Mouse (Mus musculus): Measurements from ENCODE around the gene Pik3r2. TPM values are rescaled to one million over a fixed set of nuclear protein-coding genes. Genes with fewer than 3 reads are reported as not detected.

Pik3r2 gene
- polyA plus RNA-seq, 1 experiment from 2014 or later = 28.0 TPM

DNA sequence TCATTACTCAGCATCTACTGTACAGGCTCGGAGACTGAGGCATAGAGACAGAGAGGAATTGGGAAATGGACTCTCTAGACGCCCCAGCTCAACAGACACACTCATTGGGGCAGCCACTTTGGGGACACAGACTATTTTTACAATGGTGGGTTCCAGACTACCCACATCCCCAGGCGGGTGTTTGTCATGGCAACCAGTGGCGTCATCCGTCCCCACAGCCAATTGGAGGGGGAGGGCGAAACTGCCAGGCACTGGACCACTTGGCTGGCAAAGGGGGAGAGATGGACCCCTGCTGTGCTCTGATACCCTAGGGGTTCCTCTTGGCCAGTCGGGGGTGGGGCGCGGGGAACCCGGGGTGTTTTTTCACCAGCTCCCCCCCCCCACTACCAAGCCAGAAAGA, 24.1 kb upstream of the Pik3r2 start:
- 54% methylated on average over 10 of the region's 10 CpGs for WGBS
- H3K4me1 ChIP-seq (replicated peaks) = peaks cover 30% of the 10 kb centered on the region
- no peak for ATAC-seq (replicated peaks; ENCODE audit: insufficient number of reproducible peaks, insufficient read depth, low FRiP score, low read depth)
- H3K9ac ChIP-seq = no peak overlapping the region
- peaks cover 76% of the 10 kb centered on the region for H3K27me3 ChIP-seq
- no peaks in the 10 kb centered on the region for H3K9me3 ChIP-seq (replicated peaks)
- H3K36me3 ChIP-seq = no peaks in the 10 kb centered on the region
- H3K4me3 ChIP-seq = no peak overlapping the region
- no peak overlapping the region for H3K27ac ChIP-seq
- no peak overlapping the region for H3K4me2 ChIP-seq

DNA sequence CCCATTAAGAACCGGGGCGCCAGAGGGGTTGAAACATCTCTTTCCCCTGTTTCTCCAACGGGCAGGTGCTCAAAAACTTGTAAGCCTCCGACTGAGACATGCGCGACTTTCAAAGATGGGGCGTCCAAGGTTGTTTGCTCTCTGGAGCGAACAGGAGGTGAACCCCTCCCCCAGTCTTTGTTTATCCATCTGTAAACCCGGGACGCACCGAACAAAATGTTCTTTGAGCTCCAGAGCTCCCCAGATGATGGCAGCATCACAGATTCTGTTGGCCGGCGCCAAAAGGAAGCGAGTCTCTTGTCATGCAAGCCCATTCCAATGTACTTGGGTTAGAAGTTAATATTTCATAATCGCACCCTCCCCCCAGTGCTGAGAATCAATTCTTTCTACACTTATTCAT, 21.8 kb upstream of the Pik3r2 start:
- no peak for ATAC-seq (replicated peaks; ENCODE audit: insufficient number of reproducible peaks, insufficient read depth, low FRiP score, low read depth)
- H3K4me1 ChIP-seq (replicated peaks) = peaks cover 16% of the 10 kb centered on the region
- H3K36me3 ChIP-seq = no peaks in the 10 kb centered on the region
- peak overlapping the region; percentile 91 for H3K4me2 ChIP-seq
- peak overlapping the region; percentile 51; the same call in 1 of the 2 replicates for H3K9ac ChIP-seq
- H3K27ac ChIP-seq = no peak overlapping the region
- WGBS = 19% methylated on average over 15 of the region's 15 CpGs
- no peaks in the 10 kb centered on the region for H3K9me3 ChIP-seq (replicated peaks)
- peaks cover 71% of the 10 kb centered on the region for H3K27me3 ChIP-seq
- peak overlapping the region; percentile 60 for H3K4me3 ChIP-seq

DNA sequence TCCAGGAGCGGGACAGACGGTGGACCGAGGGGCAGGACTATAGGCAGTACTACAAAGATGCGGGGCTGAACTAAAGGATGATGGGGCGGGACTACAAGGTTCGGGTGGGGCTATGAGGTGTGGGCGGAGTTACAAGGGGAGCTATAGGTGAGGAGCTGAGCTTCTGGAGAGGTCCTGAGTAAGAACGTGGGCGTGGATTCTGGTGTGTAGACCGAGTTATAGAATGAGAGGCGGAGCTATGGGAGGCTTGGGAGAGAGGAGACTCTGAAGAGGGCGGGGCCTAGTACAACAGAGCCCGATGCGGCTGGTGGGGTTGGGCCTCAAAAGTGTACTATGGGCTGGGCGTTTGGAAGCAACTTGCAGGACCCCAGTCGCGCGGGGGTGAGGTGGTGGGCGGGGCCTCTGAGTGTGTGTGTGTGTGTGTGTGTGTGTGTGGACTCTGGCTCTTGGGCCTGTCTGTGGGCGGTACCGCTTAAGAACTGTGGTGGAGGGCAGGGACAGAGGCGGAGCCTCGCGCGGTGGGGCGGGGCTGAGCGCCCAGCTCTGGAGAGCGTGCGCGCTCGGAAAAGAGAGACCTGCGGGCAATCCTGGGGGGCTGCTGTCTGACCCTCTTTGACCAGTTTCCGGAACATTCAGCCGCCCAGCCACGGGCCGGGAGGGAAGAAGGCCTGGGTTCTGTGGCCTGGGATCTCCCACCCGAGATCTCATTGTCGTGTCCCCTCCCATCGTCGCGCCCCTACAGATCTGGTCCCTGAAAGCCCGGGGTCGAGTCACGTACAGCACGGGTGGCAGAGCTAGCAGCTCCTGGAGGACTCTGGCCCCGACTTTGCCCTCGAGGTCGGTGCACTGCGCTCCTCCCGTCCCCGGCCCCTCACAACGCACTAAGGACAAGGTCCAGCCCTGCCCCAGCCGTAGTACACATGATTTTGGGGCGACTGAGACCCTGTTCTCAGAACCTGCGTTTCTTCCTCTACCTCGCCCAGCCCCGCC, 20.9 kb upstream of the Pik3r2 start:
- H3K4me3 ChIP-seq = peak overlapping the region; percentile 60
- peaks cover 23% of the 10 kb centered on the region for H3K4me1 ChIP-seq (replicated peaks)
- peak; percentile 84 for ATAC-seq (replicated peaks; ENCODE audit: insufficient number of reproducible peaks, insufficient read depth, low FRiP score, low read depth)
- under 1% methylated on average over 57 of the region's 57 CpGs for WGBS
- 0 out of 2 replicates have a peak overlapping the region, but pooled peaks have one; percentile 14 for H3K27ac ChIP-seq
- H3K27me3 ChIP-seq = peaks cover 69% of the 10 kb centered on the region
- peak overlapping the region; percentile 91 for H3K4me2 ChIP-seq
- H3K9me3 ChIP-seq (replicated peaks) = no peaks in the 10 kb centered on the region
- peak overlapping the region; percentile 51 for H3K9ac ChIP-seq
- no peaks in the 10 kb centered on the region for H3K36me3 ChIP-seq

DNA sequence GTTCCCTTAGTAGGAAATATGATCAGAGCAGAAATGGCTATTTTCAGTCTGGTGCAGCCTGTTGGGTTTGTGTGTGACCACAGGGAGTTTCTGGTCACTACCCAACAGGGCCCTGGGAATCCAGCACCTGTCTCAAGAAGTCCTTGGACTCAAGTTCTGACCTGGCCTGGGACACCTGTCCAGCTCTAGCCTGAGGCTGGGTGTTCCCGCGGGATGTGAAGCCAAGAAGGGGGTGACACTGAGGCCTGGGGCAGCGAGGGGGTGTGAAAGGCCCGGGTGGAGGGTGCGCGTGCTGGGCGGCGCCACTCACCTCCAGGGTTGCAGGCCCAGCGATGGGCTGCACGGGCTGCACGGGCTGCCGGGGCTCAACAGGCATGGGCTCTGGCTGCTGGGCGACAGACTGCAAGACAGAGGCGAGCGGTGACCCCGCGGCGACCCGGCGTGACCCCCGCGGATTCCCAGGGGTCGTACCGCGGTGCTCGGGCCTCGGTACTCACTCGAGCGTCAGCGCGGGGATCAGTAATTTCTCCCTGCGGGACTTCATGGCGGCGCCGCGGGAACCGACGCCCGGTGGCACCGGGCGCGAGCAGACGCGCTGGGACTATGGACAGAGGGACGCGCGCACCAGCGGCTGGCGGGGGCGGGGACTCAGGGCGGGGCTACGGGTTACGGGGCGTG, 20.0 kb upstream of the Pik3r2 start:
- H3K27ac ChIP-seq = no peak overlapping the region
- no peaks in the 10 kb centered on the region for H3K36me3 ChIP-seq
- H3K9ac ChIP-seq = peak overlapping the region; percentile 57
- peaks cover 61% of the 10 kb centered on the region for H3K27me3 ChIP-seq
- no peak for ATAC-seq (replicated peaks; ENCODE audit: insufficient number of reproducible peaks, insufficient read depth, low FRiP score, low read depth)
- no peaks in the 10 kb centered on the region for H3K9me3 ChIP-seq (replicated peaks)
- peaks cover 27% of the 10 kb centered on the region for H3K4me1 ChIP-seq (replicated peaks)
- H3K4me2 ChIP-seq = peak overlapping the region; percentile 91
- peak overlapping the region; percentile 60 for H3K4me3 ChIP-seq
- 4% methylated on average over 54 of the region's 54 CpGs for WGBS

DNA sequence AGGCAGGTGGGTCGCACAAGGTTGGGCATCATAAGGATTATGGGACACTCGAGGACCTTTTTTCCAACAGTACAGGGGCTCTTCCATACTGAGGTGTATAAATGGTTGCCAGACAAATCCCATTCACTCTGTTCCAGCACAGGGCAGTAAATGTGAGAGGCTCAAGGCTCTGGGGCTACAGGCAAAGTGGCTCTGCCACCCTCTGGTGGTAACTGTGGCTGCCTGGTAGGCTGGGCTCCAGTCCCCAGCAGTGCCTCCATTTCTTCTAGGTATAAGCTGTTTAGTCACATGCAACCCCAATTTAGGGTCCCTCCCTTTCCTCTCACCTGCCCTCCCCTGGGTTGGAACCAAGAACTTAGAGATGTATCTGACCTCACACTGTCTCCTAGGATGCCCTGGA, 18.9 kb upstream of the Pik3r2 start:
- ATAC-seq (replicated peaks; ENCODE audit: insufficient number of reproducible peaks, insufficient read depth, low FRiP score, low read depth) = no peak

DNA sequence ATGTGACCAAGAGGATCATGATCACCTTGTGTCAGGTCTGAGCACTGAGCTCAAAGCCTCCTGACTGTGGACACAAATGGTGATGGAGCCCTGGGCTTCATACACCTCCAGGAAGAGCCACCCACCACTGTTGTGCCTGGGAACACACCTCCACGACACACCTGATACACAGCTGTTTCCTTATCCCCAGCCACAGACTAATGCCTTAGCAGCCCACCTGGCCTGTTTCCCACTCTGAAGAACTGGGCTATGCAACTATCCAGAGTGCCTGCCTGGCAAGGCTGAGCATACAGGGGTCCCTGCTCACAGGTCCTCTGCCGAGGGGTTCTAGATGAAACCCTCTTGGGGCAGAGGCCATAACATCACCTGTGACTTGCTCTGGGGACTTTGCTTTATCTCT, 17.7 kb upstream of the Pik3r2 start:
- no peak for ATAC-seq (replicated peaks; ENCODE audit: insufficient number of reproducible peaks, insufficient read depth, low FRiP score, low read depth)
- Histone ChIP-seq H3K4me1 (replicated peaks) (peaks cover 39% of the 10 kb centered on the region), H3K27me3 (peaks cover 41% of the 10 kb centered on the region), H3K36me3 (no peaks in the 10 kb centered on the region), H3K4me3 (no peak overlapping the region), H3K4me2 (no peak overlapping the region), H3K27ac (no peak overlapping the region), H3K9ac (no peak overlapping the region), H3K9me3 (replicated peaks) (no peaks in the 10 kb centered on the region)
- 70% methylated on average over 2 of the region's 2 CpGs for WGBS

More for the DNA sequence above, 18.9 kb upstream of the Pik3r2 start:
- Histone ChIP-seq H3K9me3 (replicated peaks) (no peaks in the 10 kb centered on the region), H3K4me2 (no peak overlapping the region), H3K27me3 (peaks cover 52% of the 10 kb centered on the region), H3K4me1 (replicated peaks) (peaks cover 39% of the 10 kb centered on the region), H3K27ac (no peak overlapping the region), H3K9ac (no peak overlapping the region), H3K4me3 (no peak overlapping the region), H3K36me3 (no peaks in the 10 kb centered on the region)
- WGBS = 81% methylated on average over 2 of the region's 2 CpGs

DNA sequence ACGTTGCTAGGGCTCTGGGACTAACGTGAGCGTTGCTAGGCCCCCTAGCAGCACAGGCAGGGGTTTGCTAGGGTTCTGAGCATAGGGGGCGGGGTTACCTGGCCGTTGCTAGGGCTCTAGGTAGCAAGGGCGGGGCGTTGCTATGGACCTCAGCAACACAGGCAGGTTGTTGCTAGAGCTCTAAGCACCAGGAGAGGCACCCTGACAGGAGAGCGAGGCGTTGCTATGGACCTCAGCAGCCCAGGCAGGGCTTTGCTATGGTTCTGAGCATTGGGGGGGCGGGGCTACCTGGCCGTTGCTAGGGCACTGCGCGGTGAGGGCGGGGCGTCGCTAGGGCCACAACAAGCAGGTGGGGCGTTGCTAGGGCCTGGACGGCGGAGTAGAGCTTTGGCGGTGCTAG, 16.2 kb upstream of the Pik3r2 start:
- under 1% methylated on average over 20 of the region's 20 CpGs for WGBS
- Histone ChIP-seq H3K27ac (peak overlapping the region; percentile 41; the same call in 1 of the 2 replicates), H3K27me3 (peaks cover 25% of the 10 kb centered on the region)

DNA sequence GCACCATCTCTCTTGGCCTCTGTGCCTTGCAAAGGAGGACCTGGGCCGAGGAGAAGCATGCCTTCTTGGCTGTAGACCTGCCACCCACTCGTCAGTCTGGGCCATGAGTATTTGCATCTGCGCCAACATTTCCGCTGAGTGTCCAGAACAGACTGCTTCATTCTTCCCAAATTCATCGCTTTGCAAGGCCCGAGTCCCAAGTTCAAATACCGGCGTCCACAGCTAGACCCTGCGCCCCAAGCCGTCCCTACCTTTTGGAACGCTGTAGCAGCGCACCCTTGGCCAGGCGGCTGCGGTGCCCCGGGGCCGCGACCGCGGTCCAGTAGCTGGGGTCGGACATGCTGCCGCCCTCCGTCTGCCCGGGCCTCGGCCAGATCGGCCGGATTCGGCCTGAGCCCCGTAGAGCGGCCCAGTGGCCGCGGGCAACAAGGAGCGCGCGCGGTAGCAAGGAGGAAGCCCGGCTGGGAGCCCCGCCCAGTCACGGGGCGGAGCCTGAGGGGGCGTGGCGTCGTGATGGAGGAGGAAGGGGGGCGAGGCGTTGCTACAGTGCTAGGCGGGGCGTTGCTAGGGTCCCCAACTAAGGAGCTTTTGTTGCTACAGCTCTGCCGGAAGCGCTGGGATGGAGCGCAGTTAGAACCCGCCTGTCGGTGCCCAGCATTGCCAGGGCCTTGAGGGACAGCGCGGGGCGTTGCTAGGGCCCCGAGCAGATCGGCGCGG, 15.6 kb upstream of the Pik3r2 start:
- ATAC-seq (replicated peaks; ENCODE audit: insufficient number of reproducible peaks, insufficient read depth, low FRiP score, low read depth) = peak; percentile 82
- 0 out of 2 replicates have a peak, but pooled peaks cover 3% of the 10 kb centered on the region for H3K36me3 ChIP-seq

More for the DNA sequence above, 16.2 kb upstream of the Pik3r2 start:
- peaks cover 44% of the 10 kb centered on the region for H3K4me1 ChIP-seq (replicated peaks)
- no peaks in the 10 kb centered on the region for H3K9me3 ChIP-seq (replicated peaks)
- no peaks in the 10 kb centered on the region for H3K36me3 ChIP-seq
- H3K4me3 ChIP-seq = peak overlapping the region; percentile 74
- ATAC-seq (replicated peaks; ENCODE audit: insufficient number of reproducible peaks, insufficient read depth, low FRiP score, low read depth) = peak; percentile 21
- peak overlapping the region; percentile 88 for H3K4me2 ChIP-seq
- H3K9ac ChIP-seq = no peak overlapping the region

DNA sequence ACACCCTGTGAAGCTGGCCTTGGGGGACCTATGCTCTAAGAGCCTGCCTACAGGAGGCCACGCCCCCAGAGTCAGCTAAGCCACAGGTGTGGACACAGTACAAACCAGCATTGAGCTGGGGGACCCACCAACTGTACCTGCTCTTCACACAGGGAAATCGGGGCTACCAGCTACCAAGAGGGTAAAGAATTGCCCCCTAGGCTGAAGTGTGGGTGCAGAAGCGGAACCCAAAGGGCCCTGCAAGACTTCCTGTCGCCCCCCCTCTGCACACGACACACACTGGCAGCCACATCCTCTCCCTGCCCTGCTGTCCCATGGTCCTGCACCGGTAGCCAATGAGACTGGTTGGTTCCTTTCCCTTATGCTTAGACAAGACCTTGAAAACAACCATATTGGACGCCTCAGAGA, 14.8 kb upstream of the Pik3r2 start:
- peaks cover 35% of the 10 kb centered on the region for H3K4me1 ChIP-seq (replicated peaks)
- H3K27ac ChIP-seq = no peak overlapping the region
- 68% methylated on average over 7 of the region's 7 CpGs for WGBS
- no peaks in the 10 kb centered on the region for H3K9me3 ChIP-seq (replicated peaks)
- peak overlapping the region; percentile 74 for H3K4me3 ChIP-seq
- H3K36me3 ChIP-seq = peaks cover 11% of the 10 kb centered on the region
- H3K4me2 ChIP-seq = peak overlapping the region; percentile 88
- peak overlapping the region; percentile 85; the same call in 1 of the 2 replicates for H3K9ac ChIP-seq
- ATAC-seq (replicated peaks; ENCODE audit: insufficient number of reproducible peaks, insufficient read depth, low FRiP score, low read depth) = no peak
- H3K27me3 ChIP-seq = peaks cover 18% of the 10 kb centered on the region; the same call in 1 of the 2 replicates

More for the DNA sequence above, 15.6 kb upstream of the Pik3r2 start:
- Histone ChIP-seq H3K4me1 (replicated peaks) (peaks cover 40% of the 10 kb centered on the region), H3K27ac (peak overlapping the region; percentile 64), H3K27me3 (peaks cover 23% of the 10 kb centered on the region; the same call in 1 of the 2 replicates), H3K4me2 (peak overlapping the region; percentile 88), H3K9ac (peak overlapping the region; percentile 85), H3K4me3 (peak overlapping the region; percentile 74), H3K9me3 (replicated peaks) (no peaks in the 10 kb centered on the region)
- 3% methylated on average over 58 of the region's 58 CpGs for WGBS

DNA sequence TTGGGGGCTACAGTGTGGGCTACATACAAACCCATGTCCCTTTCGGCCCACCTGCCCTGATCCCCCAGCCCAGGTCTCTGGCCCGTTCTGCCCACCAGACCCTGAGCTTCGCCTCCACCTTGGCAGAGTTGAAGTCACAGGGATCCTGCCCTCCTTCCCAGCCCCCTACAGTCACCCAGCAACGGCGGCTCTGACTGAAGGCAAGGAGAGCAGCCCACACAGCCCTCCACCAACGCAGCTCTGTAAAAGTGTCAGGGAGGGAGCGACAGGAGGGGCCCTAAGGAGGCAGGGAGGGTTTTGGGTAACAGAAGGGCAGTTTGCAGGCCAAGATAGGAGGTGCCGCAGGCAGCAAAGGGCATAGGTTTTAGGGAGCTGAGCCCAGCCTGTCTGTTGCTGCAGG, 14.3 kb upstream of the Pik3r2 start:
- 0 out of 2 replicates have a peak overlapping the region, but pooled peaks have one; percentile 6 for H3K9ac ChIP-seq
- H3K4me1 ChIP-seq (replicated peaks) = peaks cover 35% of the 10 kb centered on the region
- H3K36me3 ChIP-seq = peaks cover 15% of the 10 kb centered on the region
- no peaks in the 10 kb centered on the region for H3K9me3 ChIP-seq (replicated peaks)
- H3K27ac ChIP-seq = no peak overlapping the region
- peaks cover 14% of the 10 kb centered on the region; the same call in 1 of the 2 replicates for H3K27me3 ChIP-seq
- H3K4me3 ChIP-seq = peak overlapping the region; percentile 74; the same call in 1 of the 2 replicates
- ATAC-seq (replicated peaks; ENCODE audit: insufficient number of reproducible peaks, insufficient read depth, low FRiP score, low read depth) = no peak
- H3K4me2 ChIP-seq = peak overlapping the region; percentile 88
- WGBS = 63% methylated on average over 8 of the region's 8 CpGs
